Mouse (Mus musculus) liver, adult 2 months (tissue): ENCODE measurements at regions not wholly inside any gene's neighbourhood (a gene's known extent, or its start where the extent isn't known, plus 50 kb on each side); places are given as distances from the start of the nearest gene placed in this dataset.

Experiments used
- CTCF ChIP-seq: fragments of 200-500 bp; IDR thresholded peaks from 2 replicates; pipeline ENCODE4 v1.5.1; 2011; ENCODE audit warnings: low read depth, low read length, control low read depth
- POLR2A ChIP-seq: fragments of 200-500 bp; IDR thresholded peaks from 2 replicates; pipeline ENCODE4 v1.6.1; 2011; ENCODE audit warnings: low read length, control low read depth; ENCODE audit not compliant: insufficient read depth; ENCODE audit errors: extremely low read depth

- TF ChIP-seq CTCF = no peak
- TF ChIP-seq POLR2A = no peak
Measured at GRCm38 (mm10) chr5:52288319-52288718, 75.3 kb upstream of the Sod3 start.
